Mouse (Mus musculus) midbrain, embryonic 10.5 days (tissue): ENCODE measurements around the gene Kcnj8. TPM values are rescaled to one million over a fixed set of nuclear protein-coding genes. Genes with fewer than 3 reads are reported as not detected.

Experiments used
- DNase-seq: peaks from one replicate; pipeline ENCODE4 v3.0.0-alpha.2; 2017; ENCODE audit warnings: low spot score
- H3K27ac ChIP-seq: fragments of 300-500 bp; sonication (generic); replicated peaks from 2 replicates; pipeline ENCODE4 v1.5.1; 2016; ENCODE audit warnings: mild to moderate bottlenecking
- H3K27me3 ChIP-seq: fragments of 300-500 bp; sonication (generic); 2 replicates; pipeline ENCODE4 v1.6.1; 2016; ENCODE audit warnings: low read depth, mild to moderate bottlenecking; ENCODE audit not compliant: poor library complexity, severe bottlenecking
- H3K36me3 ChIP-seq: fragments of 300-500 bp; sonication (generic); 2 replicates; pipeline ENCODE4 v1.6.1; 2016; ENCODE audit warnings: mild to moderate bottlenecking, moderate library complexity
- H3K4me1 ChIP-seq: fragments of 300-500 bp; sonication (generic); 2 replicates; pipeline ENCODE4 v1.6.1; 2016
- H3K4me3 ChIP-seq: fragments of 300-500 bp; sonication (generic); 2 replicates; pipeline ENCODE4 v1.5.1; 2016; ENCODE audit warnings: mild to moderate bottlenecking, moderate library complexity
- H3K9me3 ChIP-seq: fragments of 300-500 bp; sonication (generic); replicated peaks from 2 replicates; pipeline ENCODE4 v1.6.1; 2016; ENCODE audit warnings: mild to moderate bottlenecking
- WGBS: fragments of 180-500 bp; shearing (Covaris S2); methylation state at CpG from one replicate; pipeline ENCODE4 v1.1.7; 2016; 5-methylcytosine and 5-hydroxymethylcytosine counted together
- polyA plus RNA-seq: library from polyadenylated mRNA; unstranded; fragments of >200 nt; fragmentation: Nextera tagmentation; extraction: Ambion mirVana; gene quantifications from 2 replicates; pipeline ENCODE4 v1.2.1, GENCODE M21; 2016

Gene Kcnj8
- polyA plus RNA-seq, 1 experiment from 2014 or later = 2.2 TPM

DNA sequence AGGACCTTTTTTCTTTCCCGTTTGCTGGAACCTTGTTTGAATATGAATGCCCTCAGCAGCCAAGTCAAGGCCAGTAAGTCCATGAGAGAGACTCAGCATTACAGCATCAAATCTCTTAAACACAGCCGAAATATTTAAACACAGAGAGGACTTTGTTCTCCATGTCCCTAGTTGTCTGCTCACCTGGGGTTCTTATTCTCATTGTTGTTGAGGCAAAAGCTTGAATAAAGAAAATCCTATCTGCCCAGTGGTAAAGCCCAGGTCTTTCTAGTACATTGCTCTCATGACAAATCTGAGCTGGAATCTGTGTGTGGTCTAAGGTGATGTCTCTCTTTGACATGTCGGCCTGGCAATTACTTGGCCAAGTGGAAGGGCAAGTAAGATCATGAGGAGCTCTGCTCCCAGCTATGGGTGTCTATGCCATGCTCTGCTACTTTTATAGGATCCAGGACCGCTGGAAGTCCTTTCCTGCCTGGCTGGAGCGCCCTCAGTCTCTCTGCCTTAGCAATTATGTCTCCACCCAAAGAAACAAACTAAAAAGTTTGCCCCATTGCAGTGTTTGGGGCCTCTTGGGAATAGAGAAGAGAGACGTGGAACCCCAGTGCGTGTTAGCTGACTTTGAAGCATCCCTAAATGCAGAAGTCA is 2.6 kb downstream of the Kcnj8 start:
- Histone ChIP-seq H3K4me1 (peaks cover 30% of the 10 kb centered on the region), H3K9me3 (no peaks in the 10 kb centered on the region), H3K4me3 (no peak overlapping the region), H3K27ac (no peak overlapping the region), H3K36me3 (no peaks in the 10 kb centered on the region), H3K27me3 (peaks cover 81% of the 10 kb centered on the region)
- DNase-seq = no peak
- 35% methylated on average over 7 of the region's 7 CpGs for WGBS

GRCm38 (mm10) chr6:142567452-142567851 is 4.0 kb downstream of the Kcnj8 start:
- DNase-seq = no peak
- Histone ChIP-seq H3K27me3 (peaks cover 67% of the 10 kb centered on the region), H3K4me1 (peaks cover 30% of the 10 kb centered on the region), H3K9me3 (no peaks in the 10 kb centered on the region), H3K4me3 (no peak overlapping the region), H3K27ac (no peak overlapping the region), H3K36me3 (no peaks in the 10 kb centered on the region)
- 81% methylated on average over 5 of the region's 5 CpGs for WGBS

DNA sequence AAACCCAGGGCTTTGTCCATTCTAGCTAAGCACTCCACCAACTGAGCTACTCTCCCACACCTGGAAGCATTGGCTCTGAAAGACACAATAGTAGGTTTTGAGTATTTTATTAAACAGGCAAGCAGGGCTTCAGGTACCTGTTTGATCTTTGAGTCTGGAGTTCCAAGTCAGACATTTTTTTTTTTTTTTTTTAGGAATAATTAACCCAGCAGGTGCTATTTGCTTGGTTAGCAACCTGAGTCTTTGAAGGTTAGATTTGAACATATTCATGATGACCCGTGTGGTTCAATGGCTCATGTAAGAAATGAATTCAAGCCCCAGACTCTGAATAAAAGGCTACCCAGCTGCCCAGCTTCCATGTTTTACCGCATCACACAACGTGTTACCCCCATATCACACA is 6.7 kb downstream of the Kcnj8 start:
- H3K4me3 ChIP-seq = no peak overlapping the region
- peaks cover 40% of the 10 kb centered on the region for H3K27me3 ChIP-seq
- peaks cover 5% of the 10 kb centered on the region for H3K4me1 ChIP-seq
- H3K36me3 ChIP-seq = no peaks in the 10 kb centered on the region
- 97% methylated on average over 3 of the region's 3 CpGs for WGBS
- no peak overlapping the region for H3K27ac ChIP-seq
- no peak for DNase-seq
- H3K9me3 ChIP-seq = no peaks in the 10 kb centered on the region

- H3K4me1 ChIP-seq = no peaks in the 10 kb centered on the region
- no peaks in the 10 kb centered on the region for H3K36me3 ChIP-seq
- H3K27me3 ChIP-seq = 0 out of 2 replicates have a peak, but pooled peaks cover 4% of the 10 kb centered on the region
- DNase-seq = no peak
- H3K9me3 ChIP-seq = no peaks in the 10 kb centered on the region
- H3K27ac ChIP-seq = no peak overlapping the region
- no peak overlapping the region for H3K4me3 ChIP-seq
- WGBS = 79% methylated on average over 1 of the region's 1 CpGs
Observed at GRCm38 (mm10) chr6:142561151-142561550, 10.3 kb downstream of the Kcnj8 start.

DNA sequence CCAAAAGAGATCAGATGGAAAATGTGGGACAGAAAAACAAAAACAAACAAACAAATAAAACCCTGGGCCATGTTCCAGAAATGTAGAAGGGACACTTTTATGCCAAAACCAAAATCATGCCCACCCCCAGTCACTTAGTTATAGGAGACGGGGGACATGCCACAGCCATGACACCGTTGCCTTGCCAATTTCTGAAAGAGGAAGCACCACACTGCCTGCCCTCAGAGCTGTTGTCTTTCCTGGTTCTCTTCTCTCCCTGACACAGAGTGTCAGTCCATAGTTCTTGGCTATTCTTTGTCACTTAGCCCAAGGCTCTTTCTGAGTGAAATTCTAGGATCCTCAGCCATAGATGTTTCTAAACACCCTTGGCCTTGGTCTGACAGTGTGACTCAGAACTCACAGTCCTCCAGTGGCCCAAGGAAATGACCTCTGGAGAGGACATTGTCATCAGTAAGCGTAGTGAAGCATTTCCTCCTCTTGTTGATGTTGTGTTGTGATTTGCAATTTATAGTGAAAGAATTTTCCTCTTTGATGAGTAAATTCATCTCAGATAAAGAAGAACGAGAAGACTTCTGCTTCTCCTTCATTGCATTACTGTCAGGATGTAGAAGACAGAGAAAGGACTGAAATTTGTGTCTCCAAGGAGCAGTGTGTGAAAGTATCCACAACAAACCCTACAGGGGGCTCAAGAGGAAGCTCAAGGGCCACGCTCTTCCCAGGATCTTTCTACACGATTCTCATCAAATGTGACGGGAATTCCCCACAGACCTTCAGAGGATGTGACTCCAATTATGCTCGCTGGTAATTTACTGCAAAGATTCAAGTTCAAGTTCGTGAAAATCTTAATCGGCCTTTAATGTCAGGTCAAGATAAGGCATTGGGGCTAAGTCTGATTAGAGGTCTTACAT is 12.4 kb downstream of the Kcnj8 start:
- Histone ChIP-seq H3K4me1 (no peaks in the 10 kb centered on the region), H3K9me3 (no peaks in the 10 kb centered on the region), H3K4me3 (no peak overlapping the region), H3K36me3 (no peaks in the 10 kb centered on the region), H3K27me3 (no peaks in the 10 kb centered on the region), H3K27ac (no peak overlapping the region)
- 87% methylated on average over 10 of the region's 10 CpGs for WGBS
- no peak for DNase-seq

DNA sequence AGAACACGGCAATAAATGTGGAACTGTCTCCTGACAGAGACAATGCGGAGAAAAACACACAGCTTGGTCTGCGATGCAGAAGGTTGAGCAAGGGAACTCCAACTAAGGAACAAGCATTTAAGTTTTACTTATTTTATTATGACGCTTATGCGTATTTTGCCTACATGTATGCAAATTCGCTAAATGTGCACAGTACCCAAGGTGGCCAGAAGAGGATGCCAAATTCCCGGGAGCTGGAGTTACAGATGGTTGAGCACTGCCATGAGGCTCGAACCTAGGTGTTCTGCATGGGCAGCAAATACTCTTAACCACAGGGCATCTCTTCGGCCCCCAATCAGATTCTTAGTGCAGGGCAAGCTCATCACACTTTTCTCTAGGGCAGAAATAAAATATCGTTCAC is 13.3 kb downstream of the Kcnj8 start:
- WGBS = 80% methylated on average over 10 of the region's 10 CpGs
- Histone ChIP-seq H3K4me3 (no peak overlapping the region), H3K27ac (no peak overlapping the region), H3K36me3 (no peaks in the 10 kb centered on the region), H3K9me3 (no peaks in the 10 kb centered on the region), H3K4me1 (no peaks in the 10 kb centered on the region), H3K27me3 (no peaks in the 10 kb centered on the region)
- DNase-seq = no peak

DNA sequence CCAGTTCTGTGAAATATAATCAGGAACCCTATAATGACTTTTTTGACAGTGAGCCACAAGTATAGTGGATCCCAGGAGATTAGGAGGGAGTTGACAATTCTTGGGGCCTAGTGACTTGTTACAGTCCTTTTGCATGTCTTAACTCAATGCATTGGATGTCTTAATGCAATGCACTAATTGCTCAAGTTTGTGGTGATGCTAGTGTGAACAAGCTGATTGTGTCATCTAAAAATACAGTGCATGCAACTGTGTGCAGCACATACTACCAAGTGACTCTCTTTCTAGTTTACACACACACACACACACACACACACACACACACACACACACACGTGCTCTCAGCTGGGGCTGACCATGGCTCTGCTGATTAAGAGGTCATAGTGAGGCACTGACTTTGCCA is 15.4 kb downstream of the Kcnj8 start:
- no peak overlapping the region for H3K4me3 ChIP-seq
- no peaks in the 10 kb centered on the region for H3K9me3 ChIP-seq
- whole genome bisulfite sequencing = 67% methylated on average over 1 of the region's 1 CpGs
- H3K36me3 ChIP-seq = no peaks in the 10 kb centered on the region
- H3K27ac ChIP-seq = no peak overlapping the region
- no peaks in the 10 kb centered on the region for H3K27me3 ChIP-seq
- no peak for DNase-seq
- no peaks in the 10 kb centered on the region for H3K4me1 ChIP-seq

GRCm38 (mm10) chr6:142551482-142551881 is 19.9 kb downstream of the Kcnj8 start:
- H3K27me3 ChIP-seq = no peaks in the 10 kb centered on the region
- DNase-seq = no peak
- H3K36me3 ChIP-seq = no peaks in the 10 kb centered on the region
- H3K9me3 ChIP-seq = no peaks in the 10 kb centered on the region
- no peak overlapping the region for H3K4me3 ChIP-seq
- no peak overlapping the region for H3K27ac ChIP-seq
- H3K4me1 ChIP-seq = no peaks in the 10 kb centered on the region
- WGBS = 84% methylated on average over 4 of the region's 4 CpGs

DNA sequence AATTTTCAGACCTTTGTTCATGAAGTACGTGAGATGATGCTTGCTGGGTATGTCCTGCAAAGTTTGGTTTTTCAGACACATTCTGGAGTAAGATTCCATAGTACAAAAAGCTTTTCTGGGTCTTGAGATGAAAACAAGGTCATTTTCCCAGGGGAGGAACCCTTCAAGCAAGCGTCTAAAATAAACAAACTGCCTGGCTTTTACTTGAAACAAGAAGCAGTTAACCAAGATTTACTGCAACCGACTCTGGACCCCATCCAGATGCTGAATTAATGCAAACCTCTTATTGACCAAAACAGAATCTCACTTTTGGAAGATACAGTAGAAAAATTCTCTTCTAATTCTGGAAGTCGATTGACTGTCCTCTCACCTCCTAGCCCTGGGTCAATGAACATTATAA is 20.5 kb downstream of the Kcnj8 start:
- no peaks in the 10 kb centered on the region for H3K27me3 ChIP-seq
- no peak overlapping the region for H3K4me3 ChIP-seq
- DNase-seq = no peak
- H3K4me1 ChIP-seq = no peaks in the 10 kb centered on the region
- H3K27ac ChIP-seq = no peak overlapping the region
- 71% methylated on average over 4 of the region's 4 CpGs for WGBS
- H3K9me3 ChIP-seq = no peaks in the 10 kb centered on the region
- no peaks in the 10 kb centered on the region for H3K36me3 ChIP-seq

- Histone ChIP-seq H3K27ac (no peak overlapping the region), H3K4me3 (no peak overlapping the region), H3K27me3 (no peaks in the 10 kb centered on the region), H3K4me1 (no peaks in the 10 kb centered on the region), H3K9me3 (no peaks in the 10 kb centered on the region), H3K36me3 (no peaks in the 10 kb centered on the region)
- no peak for DNase-seq
- 91% methylated on average over 2 of the region's 2 CpGs for WGBS
Observed at GRCm38 (mm10) chr6:142548377-142548776, 23.0 kb downstream of the Kcnj8 start.

- DNase-seq = no peak
- no peaks in the 10 kb centered on the region for H3K4me1 ChIP-seq
- H3K27me3 ChIP-seq = no peaks in the 10 kb centered on the region
- H3K4me3 ChIP-seq = peak overlapping the region; percentile 17; the same call in 1 of the 2 replicates
- H3K9me3 ChIP-seq = no peaks in the 10 kb centered on the region
- no peak overlapping the region for H3K27ac ChIP-seq
- WGBS = 49% methylated on average over 14 of the region's 14 CpGs
- no peaks in the 10 kb centered on the region for H3K36me3 ChIP-seq
Observed at GRCm38 (mm10) chr6:142545132-142545531, 26.3 kb downstream of the Kcnj8 start.

DNA sequence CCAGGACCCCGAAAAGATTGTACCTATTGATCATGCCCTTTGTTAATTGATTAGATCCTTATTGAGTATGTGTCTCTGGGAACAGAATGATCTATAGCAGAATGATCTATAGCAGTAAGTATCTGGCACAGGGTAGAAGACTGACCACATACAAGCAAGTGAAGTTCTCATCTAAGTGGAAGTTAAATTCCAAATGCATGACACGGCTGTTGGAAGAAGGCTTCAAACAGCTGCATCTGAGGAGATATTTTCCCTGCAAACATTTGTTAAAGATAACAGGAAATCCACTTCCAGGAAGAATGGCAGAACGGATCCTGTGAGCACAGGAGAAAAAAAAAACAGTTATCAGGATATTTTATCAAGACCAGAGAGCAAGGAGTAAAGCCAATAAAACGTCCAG is 27.8 kb downstream of the Kcnj8 start:
- Histone ChIP-seq H3K27ac (no peak overlapping the region), H3K4me3 (no peak overlapping the region), H3K9me3 (no peaks in the 10 kb centered on the region), H3K36me3 (no peaks in the 10 kb centered on the region), H3K27me3 (no peaks in the 10 kb centered on the region), H3K4me1 (no peaks in the 10 kb centered on the region)
- 80% methylated on average over 4 of the region's 4 CpGs for WGBS
- no peak for DNase-seq

GRCm38 (mm10) chr6:142542800-142543175 is 28.6 kb downstream of the Kcnj8 start:
- WGBS = 90% methylated on average over 6 of the region's 6 CpGs
- H3K36me3 ChIP-seq = no peaks in the 10 kb centered on the region
- DNase-seq = no peak
- no peaks in the 10 kb centered on the region for H3K9me3 ChIP-seq
- H3K4me3 ChIP-seq = no peak overlapping the region
- H3K4me1 ChIP-seq = no peaks in the 10 kb centered on the region
- H3K27me3 ChIP-seq = no peaks in the 10 kb centered on the region
- H3K27ac ChIP-seq = no peak overlapping the region
